ENCODE assay signal across 25 mouse cellular contexts in the genomic region with DNA sequence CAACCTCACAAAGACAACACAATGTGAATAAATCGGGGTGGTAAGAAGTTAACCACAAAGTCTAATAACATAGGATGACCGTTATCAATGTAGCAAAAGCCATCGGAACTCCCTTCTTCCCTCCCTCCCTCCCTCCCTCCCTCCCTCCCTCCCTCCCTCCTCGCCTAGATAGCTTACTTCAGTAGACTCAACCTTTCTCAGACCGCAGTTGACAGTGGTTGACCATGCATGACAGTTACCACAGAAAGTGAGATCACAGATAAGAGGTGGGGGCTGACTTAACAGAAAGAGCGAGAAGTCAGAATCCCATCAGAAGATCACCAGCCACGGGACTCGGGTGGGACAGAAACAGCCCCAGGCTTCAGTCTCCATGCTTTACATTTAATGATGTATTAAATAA.
DNase-seq lines count a peak whose midpoint lies in the region; ATAC-seq and TF ChIP-seq lines count a peak whose summit lies in the region.
"Had no signal": no experiment of that assay in that cellular context is flagged by ENCODE, and none has a peak within 500 bp of the region (broad histone marks: within the 10 kb centered on the region; RNA-seq: fewer than 3 reads in every experiment).

No protein-coding gene starts in this region.

- no peak for TF ChIP-seq RAD21 in MEL (IDR thresholded peaks at IDR 0.05; ENCODE audit: low read depth, low read length)

- H3K27ac ChIP-seq in MEL (ENCODE audit: control insufficient read depth, low read depth, low read length), result peak overlapping the region; percentile 66
- H3K27ac ChIP-seq in liver, embryonic 11.5 days (ENCODE audit: low read depth, low read length), result no peak overlapping the region
- no peak overlapping the region; the same call in 1 of the 2 replicates for H3K27ac ChIP-seq in liver, postnatal 0 days (ENCODE audit: low read depth)
- no peak overlapping the region for H3K27ac ChIP-seq in forebrain, embryonic 13.5 days
- H3K27ac ChIP-seq: heart, adult 2 months; hindbrain, embryonic 13.5 days; neural tube, embryonic 13.5 days had no signal

- H3K4me2 ChIP-seq in liver, embryonic 11.5 days, result no peak overlapping the region
- peak overlapping the region; percentile 32; the same call in 1 of the 2 replicates for H3K4me2 ChIP-seq in liver, postnatal 0 days (ENCODE audit: low read depth, low read length)
- no peak overlapping the region for H3K4me2 ChIP-seq in forebrain, embryonic 13.5 days
- H3K4me2 ChIP-seq: hindbrain, embryonic 13.5 days; neural tube, embryonic 13.5 days had no signal

- TF ChIP-seq EP300 in MEL (IDR thresholded peaks at IDR 0.05; ENCODE audit: low read depth in 1 of 2, low read length in 2 of 2), result peak; percentile 18 to 80; a peak in 2 of 4 replicates
- TF ChIP-seq EP300 in liver, postnatal 0 days (IDR thresholded peaks at IDR 0.05; ENCODE audit: low read depth), result no peak

- no peak overlapping the region for H3K9ac ChIP-seq in MEL (ENCODE audit: control insufficient read depth, low read depth, low read length, poor library complexity, severe bottlenecking)
- H3K9ac ChIP-seq in liver, embryonic 11.5 days (ENCODE audit: low read depth, low read length), result no peak overlapping the region
- no peak overlapping the region for H3K9ac ChIP-seq in liver, postnatal 0 days (replicated peaks)
- H3K9ac ChIP-seq in forebrain, embryonic 13.5 days, result no peak overlapping the region
- H3K9ac ChIP-seq: hindbrain, embryonic 13.5 days; neural tube, embryonic 13.5 days had no signal

- no peaks in the 10 kb centered on the region for H3K27me3 ChIP-seq in MEL (ENCODE audit: control insufficient read depth in 1 of 2, insufficient read depth in 2 of 2, low read length in 2 of 2)
- peaks cover 2% of the 10 kb centered on the region for H3K27me3 ChIP-seq in liver, embryonic 11.5 days (replicated peaks; ENCODE audit: control insufficient read depth, insufficient read depth, low read length)
- H3K27me3 ChIP-seq in liver, postnatal 0 days (ENCODE audit: insufficient read depth, low read length), result no peaks in the 10 kb centered on the region
- no peaks in the 10 kb centered on the region for H3K27me3 ChIP-seq in forebrain, embryonic 13.5 days
- H3K27me3 ChIP-seq: hindbrain, embryonic 13.5 days; neural tube, embryonic 13.5 days had no signal

- H3K4me1 ChIP-seq in MEL (ENCODE audit: control insufficient read depth in 1 of 2, insufficient read depth in 2 of 2, low read length in 2 of 2), result peaks cover 45 to 51% of the 10 kb centered on the region in 2 experiments
- peaks cover 18% of the 10 kb centered on the region for H3K4me1 ChIP-seq in liver, embryonic 11.5 days (replicated peaks; ENCODE audit: control insufficient read depth, insufficient read depth, low read length)
- H3K4me1 ChIP-seq in liver, postnatal 0 days (ENCODE audit: insufficient read depth), result peaks cover 30% of the 10 kb centered on the region
- no peaks in the 10 kb centered on the region for H3K4me1 ChIP-seq in forebrain, embryonic 13.5 days
- H3K4me1 ChIP-seq: hindbrain, embryonic 13.5 days; neural tube, embryonic 13.5 days had no signal

- peak; percentile 95 for DNase-seq in 416B (ENCODE audit: low read depth)
- peak; percentile 71 for DNase-seq in MEL (ENCODE audit: low read depth, low spot score)
- no peak for DNase-seq in liver, embryonic 11.5 days (ENCODE audit: low spot score)
- no peak for DNase-seq in liver, postnatal 0 days
- no peak for DNase-seq in cerebellum, postnatal 14 days
- no peak for DNase-seq in lung, adult 18-20 months
- DNase-seq in frontal cortex, postnatal 10 days (ENCODE audit: low spot score in 2 of 2), result no peak
- DNase-seq: adrenal gland, postnatal 25 days; cerebellum, adult 8-10 months; gastrocnemius, postnatal 14 days; heart, adult 2 months; kidney, adult 8-10 months; kidney, postnatal 14 days; layer of hippocampus, postnatal 36 days; lung, adult 2 months; lung, postnatal 14 days; midbrain, embryonic 14.5 days; right cerebral cortex, adult 18-20 months; thymus, adult 18-20 months; thymus, postnatal 4 days had no signal

- H3K36me3 ChIP-seq in MEL (ENCODE audit: control insufficient read depth in 1 of 2, insufficient read depth in 2 of 2, low read length in 2 of 2), result peaks cover 0 to 36% of the 10 kb centered on the region in 2 experiments; a peak in 2 of 4 replicates
- H3K36me3 ChIP-seq in liver, embryonic 11.5 days (ENCODE audit: control insufficient read depth, insufficient read depth, low read length), result no peaks in the 10 kb centered on the region
- no peaks in the 10 kb centered on the region for H3K36me3 ChIP-seq in liver, postnatal 0 days (replicated peaks; ENCODE audit: insufficient read depth, low read length)
- no peaks in the 10 kb centered on the region for H3K36me3 ChIP-seq in forebrain, embryonic 13.5 days (ENCODE audit: poor library complexity, severe bottlenecking)
- H3K36me3 ChIP-seq: hindbrain, embryonic 13.5 days; neural tube, embryonic 13.5 days had no signal

- WGBS in liver, embryonic 11.5 days, result 33% methylated on average over 8 of the region's 8 CpGs
- WGBS in liver, postnatal 0 days (ENCODE audit: insufficient replicate concordance), result 35% methylated on average over 7 of the region's 8 CpGs
- 90% methylated on average over 7 of the region's 8 CpGs for WGBS in forebrain, embryonic 13.5 days

- H3K9me3 ChIP-seq in MEL (replicated peaks; ENCODE audit: insufficient read depth, low read length), result no peaks in the 10 kb centered on the region
- no peaks in the 10 kb centered on the region for H3K9me3 ChIP-seq in liver, embryonic 11.5 days (ENCODE audit: control insufficient read depth, low read length)
- no peaks in the 10 kb centered on the region for H3K9me3 ChIP-seq in liver, postnatal 0 days (ENCODE audit: low read length)
- no peaks in the 10 kb centered on the region for H3K9me3 ChIP-seq in forebrain, embryonic 13.5 days (replicated peaks)
- H3K9me3 ChIP-seq: hindbrain, embryonic 13.5 days; neural tube, embryonic 13.5 days had no signal

- ATAC-seq in liver, embryonic 11.5 days (replicated peaks; ENCODE audit: low FRiP score), result peak; percentile 52
- ATAC-seq in liver, postnatal 0 days, result 0 out of 2 replicates have a peak, but pooled peaks have one; percentile 37
- ATAC-seq in forebrain, embryonic 13.5 days, result no peak
- ATAC-seq: forebrain, embryonic 14.5 days; inflammation-experienced regulatory T-cells, adult 6 months had no signal

- no peak for TF ChIP-seq CTCF in MEL (IDR thresholded peaks at IDR 0.05 in 2 of 3, conservative IDR thresholded peaks at IDR 0.05 in 1 of 3; ENCODE audit: control insufficient read depth in 1 of 3, insufficient read depth in 1 of 3, low read depth in 2 of 3, low read length in 3 of 3, poor library complexity in 1 of 3, severe bottlenecking in 1 of 3)
- no peak for TF ChIP-seq CTCF in liver, postnatal 0 days (IDR thresholded peaks at IDR 0.05; ENCODE audit: low read depth)

- H3K79me2 ChIP-seq in MEL (ENCODE audit: control insufficient read depth, insufficient read depth, low read length, poor library complexity), result no peaks in the 10 kb centered on the region

- no peak for TF ChIP-seq POLR2A in MEL (IDR thresholded peaks at IDR 0.05; ENCODE audit: control insufficient read depth in 1 of 2, insufficient read depth in 1 of 2, low read depth in 1 of 2, low read length in 2 of 2, poor library complexity in 1 of 2)

- H3K4me3 ChIP-seq in MEL (ENCODE audit: control insufficient read depth in 1 of 2, insufficient read depth in 1 of 2, low read depth in 2 of 2, low read length in 2 of 2), result no peak overlapping the region
- no peak overlapping the region for H3K4me3 ChIP-seq in liver, embryonic 11.5 days (ENCODE audit: low read depth, low read length)
- H3K4me3 ChIP-seq in liver, postnatal 0 days (ENCODE audit: low read depth, low read length), result no peak overlapping the region
- H3K4me3 ChIP-seq in forebrain, embryonic 13.5 days, result no peak overlapping the region
- H3K4me3 ChIP-seq: heart, adult 2 months; hindbrain, embryonic 13.5 days; neural tube, embryonic 13.5 days had no signal

TF ChIP-seq in MEL, 35 proteins besides CTCF, POLR2A, EP300 and RAD21:
- TF ChIP-seq TCF12 (IDR thresholded peaks at IDR 0.05; ENCODE audit: low read depth, low read length) (peak; percentile 59; the same call in 1 of the 2 replicates), UBTF (IDR thresholded peaks at IDR 0.05; ENCODE audit: borderline replicate concordance, insufficient read depth, low read depth, low read length) (no peak), MAFK (IDR thresholded peaks at IDR 0.05; ENCODE audit: borderline replicate concordance, low read depth, low read length) (0 out of 2 replicates have a peak, but pooled peaks have one; percentile 7), MAZ (IDR thresholded peaks at IDR 0.05; ENCODE audit: low read depth, low read length) (peak; percentile 71; the same call in 1 of the 2 replicates), GATA1 (IDR thresholded peaks at IDR 0.05; ENCODE audit: low read depth, low read length) (peak; percentile 60), ZC3H11A (IDR thresholded peaks at IDR 0.05; ENCODE audit: low read depth, low read length) (no peak), ETS1 (IDR thresholded peaks at IDR 0.05; ENCODE audit: low read depth, low read length) (peak; percentile 76)

Comparison
In these comparisons a context has a peak if more than half of its experiments do, and no peak if none do; other contexts are left out.
1. DNase-seq: peak in 416B (single experiment) and MEL (single experiment); none in liver, embryonic 11.5 days (single experiment), liver, postnatal 0 days (single experiment), cerebellum, postnatal 14 days (0 of 2), lung, adult 18-20 months (0 of 2) and frontal cortex, postnatal 10 days (0 of 2).